Mouse (Mus musculus): Measurements from ENCODE around the gene Col23a1.

The Col23a1 gene

DNA sequence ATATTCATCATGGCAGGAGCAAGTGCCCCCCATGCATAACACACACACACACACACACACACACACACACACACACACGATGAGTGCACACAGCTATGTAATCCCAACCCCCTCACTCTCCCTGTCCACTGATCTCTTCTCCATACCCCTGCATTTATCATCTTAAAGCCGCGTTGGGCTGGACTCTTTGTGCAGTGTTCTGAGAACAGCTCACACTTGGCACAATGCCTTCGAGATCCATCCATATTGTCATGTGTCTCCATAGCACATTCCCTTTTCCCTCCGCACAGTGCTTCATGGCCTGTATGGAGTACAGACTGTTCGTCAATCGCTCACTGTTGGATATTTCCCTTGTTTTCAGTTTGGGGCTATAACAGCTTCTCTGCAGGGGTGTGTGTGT is 154.9 kb downstream of the Col23a1 start:
- DNase-seq, result no peak

DNA sequence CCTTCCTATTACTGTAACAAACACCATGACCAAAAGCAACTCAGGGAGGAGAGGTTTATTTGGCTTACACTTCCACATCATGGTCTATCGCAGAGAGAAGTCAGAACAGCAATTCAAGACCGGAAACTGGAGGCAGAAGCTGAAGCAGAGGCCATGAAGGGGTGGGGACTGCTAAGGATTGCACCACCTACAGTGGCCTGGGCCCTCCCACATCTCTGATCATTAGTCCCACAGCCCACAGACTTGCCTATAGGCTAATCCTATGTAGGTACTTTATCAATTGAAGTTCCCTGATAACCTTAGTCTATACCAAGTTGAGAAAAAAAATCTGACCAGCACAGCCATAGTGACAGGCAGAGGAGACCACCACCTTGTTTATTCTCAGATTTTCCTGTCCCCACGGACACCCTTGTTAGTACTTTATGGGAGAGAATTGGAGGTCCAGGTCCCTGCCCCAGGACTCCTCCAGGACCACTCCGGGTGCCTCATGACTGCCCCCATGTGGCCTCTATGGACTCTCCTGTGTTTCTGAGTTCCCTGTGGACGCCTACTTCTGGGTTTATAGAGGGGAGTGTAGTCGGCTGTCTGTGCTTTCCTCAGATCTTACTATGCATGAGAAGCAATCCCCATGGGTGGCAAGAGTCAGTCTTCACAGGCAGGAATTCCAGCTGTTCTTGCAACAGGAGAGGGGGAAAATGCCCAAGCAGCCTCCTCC is 157.1 kb downstream of the Col23a1 start:
- DNase-seq, result peak; percentile 54

DNA sequence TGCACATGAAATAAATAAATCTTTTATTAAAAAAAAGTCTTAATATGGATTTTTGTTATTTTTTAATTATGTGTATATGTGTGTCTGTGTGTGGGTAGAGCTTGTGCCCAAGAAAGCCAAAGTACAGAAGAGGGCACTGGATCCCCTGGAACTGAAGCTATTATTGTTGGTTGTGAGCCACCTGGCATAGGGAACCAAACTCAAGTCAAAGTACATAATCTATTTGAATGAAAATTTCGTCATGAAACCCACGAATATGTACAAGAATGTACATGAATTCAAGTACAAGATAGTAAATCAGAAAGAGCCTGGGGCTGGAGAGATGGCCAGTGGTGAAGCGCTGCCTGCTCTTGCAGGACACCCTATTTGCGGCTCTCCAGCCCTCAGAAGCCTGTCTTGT is 158.5 kb downstream of the Col23a1 start:
- no peak for DNase-seq

DNA sequence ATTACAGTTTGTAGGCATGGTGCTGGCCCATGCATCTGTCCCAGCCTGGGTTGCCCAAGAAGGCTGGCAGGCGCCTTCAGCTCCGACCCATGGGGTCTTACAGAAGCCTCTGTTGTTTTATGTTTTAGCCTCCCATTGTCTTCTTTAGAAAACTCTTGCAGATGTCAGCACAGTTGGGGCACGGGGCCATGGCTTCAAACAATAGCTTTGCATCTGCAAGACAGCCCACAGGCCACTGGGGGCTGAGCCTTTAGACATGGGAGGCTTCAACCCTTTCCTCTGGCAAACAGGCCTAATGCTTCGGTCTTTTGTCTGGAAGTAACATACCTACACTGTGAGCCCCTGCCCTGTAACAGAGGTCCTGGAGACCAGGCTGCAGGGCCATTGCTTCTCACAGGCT is 159.0 kb downstream of the Col23a1 start:
- no peak for DNase-seq

DNA sequence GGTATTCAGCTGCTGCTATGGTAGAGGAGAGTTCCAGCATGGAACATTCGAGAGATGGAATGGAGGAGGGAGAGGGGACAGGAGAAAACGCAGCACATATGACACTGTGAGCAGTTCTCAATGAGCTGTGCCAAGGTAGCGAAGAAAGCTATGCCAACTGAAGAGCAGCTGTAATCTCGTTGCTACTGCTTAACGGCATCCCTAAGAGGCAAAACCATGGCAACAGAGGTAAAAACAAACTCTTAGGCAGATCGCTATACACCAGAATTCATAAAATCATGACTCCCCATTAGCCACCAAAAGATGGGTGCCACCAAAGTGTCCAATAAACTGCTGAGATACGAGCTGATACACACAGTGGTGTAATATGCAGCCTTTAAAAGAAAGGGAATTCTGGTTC is 160.2 kb downstream of the Col23a1 start:
- DNase-seq, result no peak

DNA sequence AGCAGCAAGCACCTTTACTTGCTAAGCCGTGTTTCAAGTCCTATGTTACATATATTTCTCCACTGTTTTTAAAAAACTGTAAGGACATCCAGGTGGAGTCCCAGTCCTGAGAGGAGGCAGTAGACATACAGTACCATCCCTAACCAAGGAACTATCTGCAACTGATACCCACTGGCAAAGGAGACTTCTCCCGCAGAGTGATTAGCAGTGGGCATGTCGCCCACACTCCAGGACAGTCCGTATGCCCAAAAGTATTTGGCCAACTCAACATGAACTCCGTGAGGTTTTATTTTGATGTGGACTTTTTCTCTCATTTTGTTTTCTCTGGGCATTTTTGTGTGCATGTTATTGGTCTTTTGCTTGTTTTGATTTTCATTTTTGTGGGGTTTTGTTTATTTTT is 161.6 kb downstream of the Col23a1 start:
- DNase-seq, result no peak

DNA sequence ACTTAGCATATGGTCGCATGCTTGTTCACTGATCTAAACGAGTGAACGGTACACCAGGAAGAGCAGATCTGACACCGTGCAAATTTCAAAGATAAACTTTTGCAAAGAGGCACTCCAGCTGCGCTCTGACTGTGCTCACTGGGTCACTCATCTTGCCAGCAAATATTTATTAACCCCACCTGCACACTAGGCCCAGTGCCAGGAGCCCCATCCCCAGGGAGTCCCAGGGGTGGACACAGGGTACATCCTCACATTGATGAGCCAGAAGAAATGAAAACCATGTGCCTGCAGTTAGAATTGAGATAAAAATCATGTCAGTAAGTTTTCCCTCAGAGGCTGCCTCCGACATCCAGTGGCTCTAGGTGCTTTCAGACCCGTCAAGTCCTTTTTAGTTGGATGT is 162.2 kb downstream of the Col23a1 start:
- DNase-seq, result no peak

DNA sequence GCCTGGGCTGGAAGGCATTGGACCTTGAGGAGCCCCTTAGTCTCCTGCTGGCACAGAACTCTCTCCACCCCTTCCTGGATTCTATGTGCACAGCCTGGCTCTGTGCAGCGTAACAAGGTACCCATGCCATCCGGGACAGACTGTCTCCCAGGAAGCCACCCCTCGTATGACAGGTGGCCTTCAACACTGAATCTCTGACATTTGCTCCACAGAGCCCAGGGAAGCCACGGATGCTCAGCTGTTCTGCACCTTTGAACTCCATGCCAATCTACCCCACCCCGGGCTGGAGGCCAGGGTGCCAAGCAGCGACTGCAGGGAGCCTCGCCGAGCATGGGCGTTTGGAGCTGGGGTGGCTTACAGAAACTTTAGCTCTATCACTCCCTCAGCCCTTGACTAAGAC is 164.0 kb downstream of the Col23a1 start:
- DNase-seq, result no peak

DNA sequence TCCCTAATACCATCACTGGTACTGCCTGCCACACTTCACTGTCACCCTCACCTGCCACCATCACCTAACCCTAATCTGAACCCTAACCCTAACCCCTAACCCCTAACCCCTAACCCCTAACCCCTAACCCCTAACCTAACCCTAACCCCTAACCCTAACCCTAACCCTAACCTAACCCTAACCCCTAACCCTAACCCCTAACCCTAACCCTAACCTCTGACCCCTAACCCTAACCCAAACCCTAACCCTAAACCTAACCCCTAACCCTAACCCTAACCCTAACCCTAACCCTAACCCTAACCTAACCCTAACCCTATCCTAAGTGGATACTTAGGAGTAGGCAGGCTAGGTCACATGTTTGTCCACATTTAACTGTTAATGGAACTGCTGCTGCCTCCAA is 165.8 kb downstream of the Col23a1 start:
- no peak for DNase-seq

DNA sequence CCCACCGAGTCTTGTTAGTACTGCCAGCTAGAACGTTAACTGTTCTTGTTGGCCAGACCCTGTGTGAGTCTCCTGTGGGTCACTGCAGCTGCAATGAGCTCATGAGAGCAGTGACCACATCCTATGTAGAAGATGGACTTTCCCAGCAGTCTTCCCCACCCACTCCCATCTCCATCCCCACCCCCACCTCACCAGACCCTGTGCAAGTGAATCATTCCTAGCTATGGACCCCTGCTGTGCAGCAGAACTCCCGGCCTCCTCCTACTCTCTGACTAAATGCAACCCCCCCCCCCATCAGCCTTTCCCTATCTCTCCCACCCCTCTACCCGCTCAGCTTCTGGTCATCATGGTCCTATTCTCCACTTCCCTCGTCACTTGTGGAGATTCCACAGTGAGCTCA is 167.9 kb downstream of the Col23a1 start:
- DNase-seq, result no peak

DNA sequence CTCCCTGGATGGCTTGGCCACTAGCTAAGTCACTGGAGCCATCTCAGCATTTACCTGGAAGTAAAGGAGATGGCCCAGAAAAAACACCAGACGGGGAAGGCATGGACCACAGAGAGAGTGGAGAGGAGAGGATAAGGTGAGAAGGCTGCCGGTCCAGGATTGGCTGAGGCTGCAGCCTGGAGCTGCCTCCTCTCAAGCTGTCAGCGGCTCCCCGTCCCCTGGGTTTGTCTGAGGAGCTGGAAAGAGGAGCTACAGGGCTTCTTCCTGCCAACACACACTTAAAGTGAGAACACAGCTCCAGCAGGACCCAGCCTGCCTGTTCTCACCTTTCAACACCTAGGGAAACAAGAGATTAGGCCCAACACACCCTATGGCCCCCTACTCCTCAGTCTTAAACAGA is 168.9 kb downstream of the Col23a1 start:
- no peak for DNase-seq

DNA sequence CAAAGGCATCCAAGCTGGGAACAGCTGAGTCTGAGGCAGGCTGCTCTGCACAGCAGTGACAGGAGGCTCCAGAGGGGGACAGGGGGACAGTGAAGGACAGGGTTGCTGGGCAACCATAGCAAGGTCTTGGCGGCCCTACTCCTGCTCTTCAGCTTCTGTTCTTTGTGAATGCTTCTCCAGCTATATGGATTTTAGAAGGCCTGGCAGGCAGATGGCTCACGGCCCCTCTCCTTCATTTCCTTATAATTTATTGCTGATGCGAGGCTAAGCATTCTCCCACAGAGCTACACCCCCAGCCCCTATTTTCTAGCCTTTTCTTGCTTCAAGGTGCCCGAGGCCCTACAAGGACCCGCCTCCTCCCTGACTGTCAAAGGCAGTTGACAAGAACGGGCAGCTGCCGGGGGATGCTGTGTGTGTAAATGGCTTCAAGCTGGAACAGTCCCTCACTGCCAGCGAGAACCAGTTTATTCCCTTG is 169.9 kb downstream of the Col23a1 start:
- DNase-seq, result no peak

DNA sequence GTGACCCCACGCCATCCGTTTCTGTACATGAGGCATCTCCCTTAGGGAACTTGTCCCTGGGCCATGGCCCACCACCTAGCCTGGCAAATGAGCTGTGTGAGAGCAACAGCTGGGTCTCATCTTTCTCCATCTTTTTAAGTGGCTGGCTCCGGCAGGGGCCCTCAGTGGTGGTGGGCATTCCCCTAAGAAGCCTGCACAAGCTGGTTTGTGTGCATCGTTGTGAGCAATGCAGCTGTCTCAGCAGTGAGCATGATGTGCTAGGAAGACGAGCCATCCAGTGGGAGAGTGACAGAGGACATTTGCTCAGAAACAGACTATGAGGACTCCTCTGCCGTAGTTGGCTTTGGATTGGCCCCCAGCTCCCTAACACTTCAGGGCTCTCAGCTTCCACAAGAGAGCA is 179.0 kb downstream of the Col23a1 start:
- no peak for DNase-seq

DNA sequence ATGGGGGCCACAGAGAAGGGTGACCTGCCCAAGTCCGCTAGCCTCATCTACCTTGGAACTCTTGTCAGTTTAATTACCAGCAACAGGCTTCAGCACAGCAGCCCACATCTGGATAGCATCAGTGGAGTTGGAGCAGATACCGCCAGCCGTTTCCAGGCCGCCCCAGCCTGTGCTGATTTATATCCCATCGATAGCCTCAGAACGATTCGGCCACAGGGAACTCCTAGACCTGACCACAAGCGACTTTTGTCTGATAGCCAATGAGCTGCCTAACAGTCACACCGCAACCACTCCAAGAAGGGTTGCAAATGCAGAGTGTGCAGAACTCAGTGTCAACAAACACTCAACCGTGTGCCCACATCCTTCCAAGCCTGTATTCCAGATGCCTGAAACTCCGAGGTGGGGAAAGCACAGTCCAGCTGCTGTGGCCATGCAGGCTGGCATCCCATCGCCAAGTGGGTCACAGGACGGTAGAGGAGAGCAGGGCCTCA is 179.7 kb downstream of the Col23a1 start:
- no peak for DNase-seq

DNA sequence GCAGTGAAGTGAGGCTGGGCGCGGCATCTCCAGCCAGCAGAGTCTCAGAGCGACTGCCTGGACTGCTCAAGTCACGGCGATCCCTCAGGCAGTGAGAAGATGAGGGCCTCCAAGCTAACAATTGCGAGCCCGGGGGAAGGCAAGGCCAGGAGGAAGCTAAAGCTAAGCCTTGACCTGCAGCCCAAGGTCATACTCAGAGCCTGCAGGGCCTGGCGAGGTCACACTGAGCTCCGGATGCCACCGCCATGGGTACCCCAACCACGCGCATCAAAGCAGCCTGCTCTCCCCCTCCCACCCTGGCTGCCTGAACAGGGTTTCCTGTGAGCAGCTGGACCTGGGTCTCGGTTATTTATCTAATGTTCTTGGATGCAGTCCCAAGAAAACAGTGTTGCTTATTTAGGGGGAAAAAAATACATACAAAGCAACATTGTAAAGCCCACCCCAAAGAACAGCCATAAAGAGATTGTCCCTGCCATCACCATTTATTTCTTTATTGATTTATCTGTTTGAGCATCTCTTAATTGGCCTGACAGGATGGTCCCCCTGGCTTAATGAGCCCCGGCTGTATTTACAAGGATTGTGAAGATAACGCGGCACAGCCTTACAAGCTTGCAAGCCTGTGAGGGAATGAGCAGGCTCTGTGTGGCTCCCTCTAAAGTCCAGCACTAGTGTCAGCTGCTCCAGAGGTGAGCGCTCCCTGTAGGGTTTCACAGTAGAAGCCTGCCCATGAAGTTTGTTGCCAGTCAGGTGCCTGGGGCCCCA is 180.8 kb downstream of the Col23a1 start:
- DNase-seq, result no peak

DNA sequence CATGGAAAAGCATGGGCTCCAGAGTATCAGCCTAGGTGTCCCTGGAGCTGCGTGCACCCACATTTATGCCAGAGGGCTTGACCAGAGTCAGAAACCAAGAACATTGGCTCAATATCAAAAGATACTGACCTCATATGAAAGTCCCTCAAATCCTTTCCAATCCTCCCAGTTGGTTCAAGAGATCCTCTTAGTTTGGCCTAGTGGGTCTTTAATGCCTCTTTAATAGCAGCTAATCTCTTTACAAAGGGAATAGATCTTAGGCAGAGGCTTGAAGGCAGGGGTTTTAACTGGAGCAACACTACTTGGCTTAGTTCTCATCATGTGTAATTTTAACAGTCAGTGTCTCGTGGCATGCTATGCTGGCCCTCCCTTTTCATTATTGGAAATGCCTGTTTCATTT is 184.0 kb downstream of the Col23a1 start:
- no peak for DNase-seq

DNA sequence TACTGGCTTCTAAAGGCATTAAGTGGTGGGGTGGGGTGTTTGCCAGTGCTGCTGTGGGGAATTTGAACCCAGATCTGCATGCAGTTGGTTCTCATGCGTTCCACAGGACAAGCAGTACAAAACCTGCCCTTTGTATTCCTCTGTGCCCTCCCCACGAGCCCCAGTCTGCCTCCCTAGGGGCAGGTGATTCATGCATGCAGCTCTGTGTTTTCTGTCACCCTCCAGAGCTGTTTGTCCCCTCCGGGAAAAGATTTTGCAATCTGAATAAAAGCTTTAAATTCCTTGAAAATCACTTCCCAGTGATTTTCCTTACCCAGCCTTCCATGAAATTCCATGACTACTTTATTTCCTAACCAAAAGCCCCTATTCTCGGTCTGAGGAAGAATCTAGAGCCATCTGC is 186.8 kb downstream of the Col23a1 start:
- no peak for DNase-seq

DNA sequence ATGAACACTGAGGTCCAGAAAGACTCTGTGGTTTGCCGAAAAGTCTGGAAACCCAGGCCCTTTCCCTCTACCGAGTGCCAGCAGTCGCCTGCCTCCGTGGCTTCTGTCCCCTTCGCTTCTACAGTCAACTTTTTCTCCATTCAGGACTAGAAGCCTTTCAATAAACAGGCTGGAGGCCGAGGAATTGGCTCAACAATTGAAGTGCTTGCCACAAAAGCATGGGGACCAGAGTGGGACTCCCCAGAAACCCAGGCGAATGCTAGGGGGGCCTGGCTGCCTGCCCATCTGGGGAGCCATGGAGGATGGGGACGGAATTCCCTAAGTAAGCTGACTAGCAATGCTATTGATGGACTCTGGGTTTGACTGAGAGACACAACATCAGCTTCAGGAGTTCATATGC is 187.9 kb downstream of the Col23a1 start:
- no peak for DNase-seq

DNA sequence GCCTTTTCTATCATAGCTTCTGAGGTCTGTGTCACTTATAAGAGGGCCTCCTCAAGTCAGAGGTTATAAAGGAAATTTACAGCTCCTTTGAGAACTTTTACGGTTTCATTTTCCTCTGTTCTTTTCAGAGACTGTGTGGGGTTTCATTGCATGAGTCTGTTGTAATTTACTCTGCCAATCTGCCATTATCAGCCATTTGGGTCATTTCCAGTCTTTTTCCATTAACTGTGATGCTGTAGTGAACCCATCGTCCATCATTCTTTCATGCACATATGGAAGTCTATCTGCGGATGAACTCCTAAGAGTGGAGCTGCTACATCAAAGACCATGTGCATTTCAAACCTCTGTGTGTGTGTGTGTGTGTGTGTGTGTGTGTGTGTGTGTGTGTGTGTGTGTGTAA is 192.5 kb downstream of the Col23a1 start:
- DNase-seq, result no peak

DNA sequence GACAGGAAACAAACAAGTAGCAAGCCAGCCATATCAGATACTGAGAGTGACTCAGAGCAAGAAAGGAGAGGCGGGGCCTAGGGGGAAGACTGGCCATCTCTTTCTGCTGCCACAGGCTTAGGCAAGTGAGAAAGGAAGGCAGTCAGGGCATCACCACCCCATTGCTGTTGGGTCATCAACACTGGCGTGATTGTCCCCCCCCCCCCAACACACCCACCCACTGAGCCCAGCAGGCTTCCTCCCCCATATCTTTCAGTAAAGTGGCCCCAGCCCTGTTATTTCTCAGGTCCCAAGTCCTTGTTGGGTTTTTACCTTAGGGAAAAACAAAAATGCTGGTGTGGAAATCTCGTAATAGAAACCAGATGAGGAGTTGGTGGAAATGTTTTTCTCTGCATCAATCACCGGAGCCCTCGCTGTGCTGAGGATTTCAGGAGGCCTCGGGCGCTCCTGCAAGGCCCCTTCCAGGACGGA is 195.4 kb downstream of the Col23a1 start:
- no peak for DNase-seq

DNA sequence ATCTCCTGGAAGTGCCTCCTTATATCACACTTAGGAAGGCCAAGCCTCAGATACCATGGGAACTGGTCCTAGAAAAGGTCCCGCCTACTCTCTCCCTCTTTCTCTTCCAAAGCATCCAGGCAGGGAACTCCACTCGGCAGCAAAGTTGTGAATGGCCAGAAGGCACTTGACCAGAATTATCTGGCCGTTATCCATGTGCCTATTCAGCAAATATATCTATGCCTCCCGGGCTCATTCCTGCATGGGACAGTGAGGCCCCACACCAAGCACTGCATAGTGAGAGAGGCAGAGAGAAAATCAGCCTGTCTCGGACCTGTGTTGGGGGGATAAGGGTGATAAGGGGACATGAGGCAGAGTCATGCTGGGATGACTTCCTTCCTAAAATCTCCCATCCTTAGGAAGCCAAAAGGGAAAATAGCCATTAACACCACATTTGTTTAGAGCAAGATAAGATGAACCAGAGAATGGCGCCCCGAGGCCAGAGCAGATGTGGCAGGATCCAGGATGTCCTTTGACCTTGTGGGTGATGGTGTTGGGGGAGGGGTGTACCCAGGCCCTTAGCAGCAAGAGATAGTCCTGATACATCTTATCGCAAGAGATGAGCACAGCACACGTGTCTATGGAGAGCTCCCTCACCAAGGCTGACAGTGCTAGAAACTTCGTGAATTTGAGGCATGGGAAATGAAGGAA is 196.2 kb downstream of the Col23a1 start:
- no peak for DNase-seq

DNA sequence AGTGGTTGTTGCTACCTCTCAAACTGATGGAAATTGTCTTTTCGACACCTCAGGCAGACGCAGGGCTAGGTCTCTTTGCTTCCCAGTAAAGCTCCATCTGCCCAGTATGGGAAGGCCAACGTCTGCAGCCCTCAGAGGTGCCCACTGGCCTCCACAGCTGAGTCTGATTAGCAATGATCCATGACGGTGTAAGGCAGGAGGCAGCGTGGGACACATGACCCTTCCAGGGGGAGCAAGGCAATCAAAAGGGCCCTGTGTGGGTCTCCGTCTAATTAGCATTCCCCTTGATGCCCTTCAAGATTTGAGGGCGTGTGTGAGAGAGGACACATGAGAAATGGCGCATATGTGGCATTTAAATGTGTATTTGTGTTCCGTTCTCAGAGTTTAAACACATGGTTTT is 199.1 kb downstream of the Col23a1 start:
- no peak for DNase-seq

DNA sequence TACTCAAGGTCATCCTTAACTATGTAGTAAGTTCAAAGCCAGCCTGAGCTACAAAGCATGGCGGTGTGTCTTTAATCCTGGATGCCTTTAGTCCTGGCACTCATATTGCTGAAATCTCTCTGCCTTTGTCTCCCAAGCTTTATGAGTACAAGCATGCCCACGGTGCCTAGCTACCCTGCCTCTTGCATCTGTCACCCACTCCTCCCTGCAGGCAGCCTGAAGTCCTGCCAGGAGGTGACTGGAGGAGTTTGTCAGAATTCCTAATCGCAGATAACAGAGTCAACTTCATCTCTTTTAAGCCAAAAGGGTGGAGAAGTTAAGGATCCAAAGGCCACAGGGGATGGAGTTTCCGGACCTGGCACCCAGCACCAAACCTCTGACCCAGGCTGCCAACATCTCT is 203.7 kb downstream of the Col23a1 start:
- DNase-seq, result no peak

DNA sequence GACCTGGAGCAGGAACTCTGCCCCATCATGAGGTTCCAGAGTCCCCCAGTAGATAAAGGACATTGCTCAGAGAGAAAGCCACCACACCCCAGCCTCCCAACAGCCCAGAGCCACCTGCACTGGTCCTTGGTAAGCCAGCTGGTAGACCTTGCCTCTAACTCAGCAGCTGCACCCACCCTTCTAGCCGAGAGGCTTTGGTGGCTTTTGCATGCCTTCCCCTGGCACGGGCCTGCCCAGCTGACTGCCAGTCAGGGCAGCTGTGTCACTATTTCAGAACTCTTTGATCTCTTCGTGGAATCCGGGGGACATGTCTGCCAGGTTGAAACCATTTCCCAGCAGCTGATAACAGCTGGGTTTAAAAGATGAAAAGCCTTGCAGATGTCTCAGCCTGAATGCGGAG is 204.5 kb downstream of the Col23a1 start:
- no peak for DNase-seq
